Mouse (Mus musculus) heart, embryonic 14.5 days (tissue): ENCODE results near the gene Lrwd1. TPM values are rescaled to one million over a fixed set of nuclear protein-coding genes. Genes with fewer than 3 reads are reported as not detected.
A peak's percentile ranks its signal among the peaks of the same experiment; 100 is the strongest.

Experiments used
- ATAC-seq: fragments of 200-750 bp; cut with Nextera tagmentation; 2 replicates; pipeline ENCODE4 v1.8.0; 2017; ENCODE audit warnings: low read depth, moderate TSS enrichment; ENCODE audit not compliant: insufficient number of reproducible peaks, insufficient read depth, low FRiP score
- H3K27ac ChIP-seq, 2 experiments: fragments of 200-500 bp in 1 of 2; fragments of 300-500 bp in 1 of 2; sonication (generic) in 1 of 2; replicated peaks in 1 of 2; 2 replicates each; pipeline ENCODE4 v1.5.1; 2012 to 2014; ENCODE audit warnings: low read depth in 2 of 2, low read length in 2 of 2, control low read depth in 1 of 2, mild to moderate bottlenecking in 1 of 2, mixed read lengths in 1 of 2; ENCODE audit not compliant: control insufficient read depth in 1 of 2, insufficient read depth in 1 of 2
- H3K27me3 ChIP-seq: fragments of 300-500 bp; sonication (generic); 2 replicates; pipeline ENCODE4 v1.6.1; 2014; ENCODE audit warnings: mild to moderate bottlenecking, low read length, control low read depth; ENCODE audit not compliant: control insufficient read depth, insufficient read depth
- H3K36me3 ChIP-seq: fragments of 300-500 bp; sonication (generic); 2 replicates; pipeline ENCODE4 v1.6.1; 2014; ENCODE audit warnings: mild to moderate bottlenecking, control low read depth, low read length, mixed read lengths; ENCODE audit not compliant: control insufficient read depth, insufficient read depth
- H3K4me1 ChIP-seq, 2 experiments: fragments of 200-500 bp in 1 of 2; fragments of 300-500 bp in 1 of 2; sonication (generic) in 1 of 2; 2 replicates each; pipeline ENCODE4 v1.6.1; 2012 to 2014; ENCODE audit warnings: low read length in 2 of 2, control low read depth in 1 of 2, mixed read lengths in 1 of 2; ENCODE audit not compliant: control insufficient read depth in 2 of 2, insufficient read depth in 2 of 2
- H3K4me2 ChIP-seq: fragments of 300-500 bp; sonication (generic); 2 replicates; pipeline ENCODE4 v1.6.1; 2014; ENCODE audit warnings: mild to moderate bottlenecking, low read length
- H3K4me3 ChIP-seq, 2 experiments: fragments of 200-500 bp in 1 of 2; fragments of 300-500 bp in 1 of 2; sonication (generic) in 1 of 2; 2 replicates each; pipeline ENCODE4 v1.5.1; 2012 to 2014; ENCODE audit warnings: low read length in 2 of 2, mild to moderate bottlenecking in 2 of 2, control low read depth in 1 of 2, low read depth in 1 of 2, moderate library complexity in 1 of 2; ENCODE audit not compliant: control insufficient read depth in 1 of 2, insufficient read depth in 1 of 2
- H3K9ac ChIP-seq: fragments of 300-500 bp; sonication (generic); 2 replicates; pipeline ENCODE4 v1.6.1; 2014; ENCODE audit warnings: mild to moderate bottlenecking, low read length
- H3K9me3 ChIP-seq: fragments of 300-500 bp; sonication (generic); 2 replicates; pipeline ENCODE4 v1.6.1; 2016; ENCODE audit warnings: low read length, control low read depth; ENCODE audit not compliant: control insufficient read depth
- WGBS: fragments of 180-500 bp; shearing (Covaris S2); extraction: QIAGEN DNeasy Blood & Tissue Kit; methylation state at CpG from one replicate; pipeline ENCODE4 v1.1.7; 2014; 5-methylcytosine and 5-hydroxymethylcytosine counted together
- polyA plus RNA-seq: library from polyadenylated mRNA; unstranded; fragments of >200 nt; fragmentation: Nextera tagmentation; extraction: Ambion mirVana; gene quantifications from 2 replicates; pipeline ENCODE4 v1.2.1, GENCODE M21; 2014

The Lrwd1 gene
- polyA plus RNA-seq, 1 experiment from 2014 or later: 16.9 TPM

- 6% methylated on average over 41 of the region's 41 CpGs for WGBS
- H3K9ac ChIP-seq: peak overlapping the region; percentile 60
These were observed 33.6 kb downstream of the Lrwd1 start for GRCm38 (mm10) chr5:136102099-136102820.

GRCm38 (mm10) chr5:136098536-136098935 is 37.3 kb downstream of the Lrwd1 start:
- no peak for ATAC-seq
- WGBS: 79% methylated on average over 10 of the region's 10 CpGs
- H3K9ac ChIP-seq: no peak overlapping the region

More at GRCm38 (mm10) chr5:136102099-136102820, 33.6 kb downstream of the Lrwd1 start:
- H3K4me3 ChIP-seq: peak overlapping the region; percentile 20 to 32
- no peaks in the 10 kb centered on the region for H3K9me3 ChIP-seq
- ATAC-seq: peak; percentile 70
- peaks cover 19% of the 10 kb centered on the region for H3K27me3 ChIP-seq
- H3K4me1 ChIP-seq: peaks cover 2 to 5% of the 10 kb centered on the region in 2 experiments; a peak in 2 of 4 replicates
- peak overlapping the region; percentile 79 for H3K4me2 ChIP-seq
- no peak overlapping the region for H3K27ac ChIP-seq
- H3K36me3 ChIP-seq: no peaks in the 10 kb centered on the region

GRCm38 (mm10) chr5:136095089-136095488 is 40.8 kb downstream of the Lrwd1 start:
- no peak overlapping the region for H3K9ac ChIP-seq
- no peak overlapping the region for H3K27ac ChIP-seq
- H3K4me3 ChIP-seq: no peak overlapping the region
- no peak for ATAC-seq
- H3K4me1 ChIP-seq: no peaks in the 10 kb centered on the region
- no peaks in the 10 kb centered on the region for H3K27me3 ChIP-seq
- no peak overlapping the region for H3K4me2 ChIP-seq
- H3K36me3 ChIP-seq: no peaks in the 10 kb centered on the region
- no peaks in the 10 kb centered on the region for H3K9me3 ChIP-seq
- 57% methylated on average over 7 of the region's 7 CpGs for WGBS

More at GRCm38 (mm10) chr5:136098536-136098935, 37.3 kb downstream of the Lrwd1 start:
- Histone ChIP-seq H3K27ac (no peak overlapping the region), H3K36me3 (no peaks in the 10 kb centered on the region), H3K27me3 (peaks cover 19% of the 10 kb centered on the region), H3K4me2 (no peak overlapping the region), H3K9me3 (no peaks in the 10 kb centered on the region), H3K4me3 (no peak overlapping the region), H3K4me1 (peaks cover 2 to 5% of the 10 kb centered on the region in 2 experiments; a peak in 2 of 4 replicates)

DNA sequence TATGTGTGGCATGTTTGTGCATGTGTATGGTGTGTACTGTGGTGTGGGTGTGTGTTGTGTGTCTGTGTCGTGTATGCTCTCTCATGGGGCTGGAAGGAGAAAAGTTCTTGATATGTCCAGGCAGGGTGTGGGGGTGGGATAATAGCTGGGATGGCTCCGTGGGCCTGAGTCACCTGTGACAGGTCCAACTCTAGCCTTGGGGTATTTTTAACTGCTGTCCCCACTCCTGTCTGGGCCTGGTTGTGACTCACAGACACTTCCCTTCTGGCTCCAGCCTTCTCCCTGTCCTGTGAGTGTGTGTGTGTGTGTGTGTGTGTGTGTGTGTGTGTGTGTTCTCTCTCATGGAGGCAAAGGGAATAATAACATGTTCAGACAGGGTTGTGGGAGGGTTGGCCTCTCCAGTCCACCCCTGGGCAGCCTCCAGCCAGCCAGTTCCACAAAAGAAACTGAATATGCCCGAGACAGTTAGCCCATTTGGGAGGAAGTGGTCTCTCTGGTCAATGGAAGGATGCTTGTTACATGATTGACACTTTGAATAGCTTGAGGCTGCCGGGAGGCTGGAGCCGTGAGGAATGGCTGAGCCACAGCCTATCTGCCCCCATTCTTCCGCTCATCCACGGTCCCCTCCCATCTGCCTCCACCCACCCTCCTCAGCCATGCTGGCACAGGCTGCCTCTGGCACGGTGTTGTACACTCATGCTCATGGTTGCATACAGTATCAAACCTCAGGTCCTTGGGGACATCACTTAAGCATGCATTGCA is 41.4 kb downstream of the Lrwd1 start:
- Histone ChIP-seq H3K36me3 (no peaks in the 10 kb centered on the region), H3K27me3 (no peaks in the 10 kb centered on the region), H3K4me2 (no peak overlapping the region), H3K9me3 (no peaks in the 10 kb centered on the region), H3K27ac (no peak overlapping the region), H3K9ac (no peak overlapping the region), H3K4me1 (no peaks in the 10 kb centered on the region), H3K4me3 (no peak overlapping the region)
- ATAC-seq: no peak
- 55% methylated on average over 8 of the region's 8 CpGs for WGBS

- no peaks in the 10 kb centered on the region for H3K4me1 ChIP-seq
- no peaks in the 10 kb centered on the region; the same call in 1 of the 2 replicates for H3K27me3 ChIP-seq
- H3K9ac ChIP-seq: no peak overlapping the region
- H3K4me2 ChIP-seq: no peak overlapping the region
- no peaks in the 10 kb centered on the region for H3K9me3 ChIP-seq
- no peak overlapping the region for H3K4me3 ChIP-seq
- no peak overlapping the region for H3K27ac ChIP-seq
- H3K36me3 ChIP-seq: no peaks in the 10 kb centered on the region
- ATAC-seq: no peak
- 65% methylated on average over 5 of the region's 5 CpGs for WGBS
These were observed 43.9 kb downstream of the Lrwd1 start for GRCm38 (mm10) chr5:136091927-136092326.

DNA sequence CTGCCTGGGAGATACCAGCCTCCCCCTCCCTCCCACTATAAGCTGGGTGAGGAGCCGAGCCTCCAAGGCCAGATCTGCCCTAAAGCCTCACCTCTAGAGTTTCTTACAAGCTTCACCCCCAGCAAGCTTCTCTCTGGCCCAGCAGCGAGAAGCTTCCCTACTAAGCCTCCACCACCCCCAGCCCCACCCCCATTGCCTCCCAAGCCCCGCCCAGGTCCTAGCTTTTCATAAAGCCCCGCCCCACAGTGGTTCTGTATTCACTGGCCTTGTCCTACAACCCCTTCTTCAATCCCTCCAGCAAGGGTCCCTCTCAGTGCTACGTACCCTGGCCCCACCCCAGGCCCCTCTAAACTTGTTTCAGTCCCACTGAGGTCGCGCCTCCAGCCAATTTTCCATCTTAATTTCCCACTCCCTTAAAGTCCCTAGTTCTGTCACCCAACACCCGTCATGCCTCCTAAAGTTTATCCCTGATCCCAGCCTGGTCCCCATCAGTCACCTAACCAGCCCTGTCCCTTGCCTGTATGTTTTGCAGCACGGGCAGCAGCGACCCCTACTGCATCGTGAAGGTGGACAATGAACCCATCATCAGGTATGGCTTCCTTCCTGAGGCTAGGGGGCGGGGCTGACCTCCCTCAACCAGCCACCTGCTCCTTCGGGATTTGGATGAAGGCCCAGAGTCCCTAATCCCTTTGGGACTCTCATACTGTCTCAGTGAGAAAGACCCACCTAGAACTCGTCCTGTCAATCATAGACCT is 46.9 kb downstream of the Lrwd1 start:
- Histone ChIP-seq H3K27ac (no peak overlapping the region), H3K4me1 (peaks cover 2 to 3% of the 10 kb centered on the region in 2 experiments; a peak in 2 of 4 replicates), H3K9me3 (no peaks in the 10 kb centered on the region), H3K9ac (no peak overlapping the region), H3K36me3 (no peaks in the 10 kb centered on the region), H3K27me3 (peaks cover 20% of the 10 kb centered on the region), H3K4me3 (no peak overlapping the region), H3K4me2 (no peak overlapping the region)
- no peak for ATAC-seq
- 16% methylated on average over 14 of the region's 14 CpGs for WGBS

GRCm38 (mm10) chr5:136086290-136086689 is 49.6 kb downstream of the Lrwd1 start:
- WGBS: 79% methylated on average over 8 of the region's 8 CpGs
- peaks cover 22% of the 10 kb centered on the region for H3K27me3 ChIP-seq
- H3K9me3 ChIP-seq: no peaks in the 10 kb centered on the region
- H3K27ac ChIP-seq: no peak overlapping the region
- H3K9ac ChIP-seq: no peak overlapping the region
- H3K4me1 ChIP-seq: peaks cover 5 to 7% of the 10 kb centered on the region in 2 experiments; a peak in 3 of 4 replicates
- no peak overlapping the region for H3K4me3 ChIP-seq
- no peak for ATAC-seq
- H3K4me2 ChIP-seq: no peak overlapping the region
- no peaks in the 10 kb centered on the region for H3K36me3 ChIP-seq
